Mouse (Mus musculus) liver, embryonic 14 days (tissue): ENCODE data around the gene Hic1. TPM values are rescaled to one million over a fixed set of nuclear protein-coding genes. Genes with fewer than 3 reads are reported as not detected.

Source experiments
- polyA plus RNA-seq: library from polyadenylated mRNA; depleted of rRNA; stranded (reverse); fragments of >200 nt; gene quantifications from 2 replicates; pipeline ENCODE4 v1.2.3, GENCODE M21; 2012; rRNA removed

The Hic1 gene
- 1.1 and 1.3 TPM in 2 replicates for polyA plus RNA-seq

GRCm38 (mm10) chr11:75169405-75170080 is at the start of gene Hic1:
Hic1 (minus strand) TSS chr11:75169519.

GRCm38 (mm10) chr11:75193256-75194071 is 24.1 kb upstream of the Hic1 start, which contains the start of gene Rtn4rl1:
Rtn4rl1 (plus strand) TSS chr11:75193783.

GRCm38 (mm10) chr11:75190905-75191441 is 21.7 kb upstream of the Hic1 start, which contains the start of gene Dph1:
Dph1 (minus strand) TSS chr11:75191241.

GRCm38 (mm10) chr11:75178672-75179208 is 9.4 kb upstream of the Hic1 start, which contains the start of gene Ovca2:
Ovca2 (minus strand) TSS chr11:75178835.

Other genes starting within 250 kb of the Hic1 start
- 5.4 and 6.1 TPM in 2 replicates for gene Smg6, start 243.7 kb downstream of the Hic1 start, polyA plus RNA-seq
- 2.0 and 2.4 TPM in 2 replicates for gene Srr, start 243.6 kb downstream of the Hic1 start, polyA plus RNA-seq
- 9.1 and 11.4 TPM in 2 replicates for gene Ovca2, start 9.3 kb upstream of the Hic1 start, polyA plus RNA-seq
- 8.3 and 10.3 TPM in 2 replicates for gene Dph1, start 21.7 kb upstream of the Hic1 start, polyA plus RNA-seq
- 0.44 and 0.50 TPM in 2 replicates for gene Rtn4rl1, start 24.3 kb upstream of the Hic1 start, polyA plus RNA-seq
- gene Rpa1, start 178.8 kb upstream of the Hic1 start, polyA plus RNA-seq = 52.5 and 61.3 TPM in 2 replicates
- gene Smyd4, start 178.9 kb upstream of the Hic1 start, polyA plus RNA-seq = 1.8 and 2.2 TPM in 2 replicates